In genomic region chr17:30333136-30333535, GRCm38 (mm10) we compare ENCODE assay signal across 14 mouse cellular contexts.
"Had no signal": no experiment of that assay in that cellular context is flagged by ENCODE, and none has a peak within 500 bp of the region (broad histone marks: within the 10 kb centered on the region; RNA-seq: fewer than 3 reads in every experiment).

No protein-coding gene starts in this region.

- H3K36me3 ChIP-seq: midbrain, embryonic 10.5 days; midbrain, embryonic 13.5 days; neural tube, embryonic 12.5 days; stomach, embryonic 15.5 days had no signal

- H3K27me3 ChIP-seq: midbrain, embryonic 13.5 days; neural tube, embryonic 12.5 days; stomach, embryonic 15.5 days had no signal

- H3K4me2 ChIP-seq: lung, embryonic 14.5 days; midbrain, embryonic 13.5 days; neural tube, embryonic 12.5 days; stomach, embryonic 15.5 days had no signal

- H3K9ac ChIP-seq: lung, embryonic 14.5 days; midbrain, embryonic 13.5 days; neural tube, embryonic 12.5 days; stomach, embryonic 15.5 days had no signal

- H3K27ac ChIP-seq: midbrain, embryonic 10.5 days; midbrain, embryonic 13.5 days; neural tube, embryonic 12.5 days; stomach, embryonic 15.5 days; stomach, postnatal 0 days had no signal

- ATAC-seq: midbrain, embryonic 13.5 days; midbrain, embryonic 16.5 days had no signal

- DNase-seq: lung, adult 18-20 months; lung, embryonic 14.5 days; lung, postnatal 10 days; lung, postnatal 4 days; right cerebral cortex, postnatal 14 days; thymus, adult 2 months; thymus, postnatal 25 days; thymus, postnatal 4 days had no signal

- H3K4me1 ChIP-seq: stomach, embryonic 15.5 days had no signal

- H3K9me3 ChIP-seq: midbrain, embryonic 10.5 days; midbrain, embryonic 13.5 days; neural tube, embryonic 12.5 days; stomach, embryonic 15.5 days had no signal

- H3K4me3 ChIP-seq: midbrain, embryonic 10.5 days; midbrain, embryonic 13.5 days; neural tube, embryonic 12.5 days; stomach, embryonic 15.5 days had no signal
